Mouse (Mus musculus) testis, adult 2 months (tissue): Measurements from ENCODE around the gene Gm45062. TPM values are rescaled to one million over a fixed set of nuclear protein-coding genes. Genes with fewer than 3 reads are reported as not detected.

ENCODE experiments used
- H3K27ac ChIP-seq: fragments of 200-500 bp; 2 replicates; pipeline ENCODE4 v1.5.1; 2012; ENCODE audit warnings: low read depth, low read length; ENCODE audit not compliant: control insufficient read depth, insufficient read depth
- H3K27me3 ChIP-seq: fragments of 200-500 bp; 2 replicates; pipeline ENCODE4 v1.6.1; 2012; ENCODE audit warnings: mild to moderate bottlenecking, low read length, moderate library complexity; ENCODE audit not compliant: control insufficient read depth, insufficient read depth
- H3K36me3 ChIP-seq: fragments of 200-500 bp; 2 replicates; pipeline ENCODE4 v1.6.1; 2012; ENCODE audit warnings: mild to moderate bottlenecking, low read length; ENCODE audit not compliant: control insufficient read depth, insufficient read depth
- H3K4me1 ChIP-seq: fragments of 200-500 bp; 2 replicates; pipeline ENCODE4 v1.6.1; 2012; ENCODE audit warnings: low read length; ENCODE audit not compliant: control insufficient read depth, insufficient read depth
- H3K4me3 ChIP-seq: fragments of 200-500 bp; 2 replicates; pipeline ENCODE4 v1.5.1; 2012; ENCODE audit warnings: low read depth, mild to moderate bottlenecking, low read length, moderate library complexity, mixed read lengths; ENCODE audit not compliant: control insufficient read depth
- CTCF ChIP-seq: fragments of 200-500 bp; IDR thresholded peaks from 2 replicates; pipeline ENCODE4 v1.5.1; 2012; ENCODE audit warnings: low read depth, mild to moderate bottlenecking, inconsistent platforms, low read length, moderate library complexity; ENCODE audit not compliant: control insufficient read depth, insufficient read depth, insufficient replicate concordance
- POLR2A ChIP-seq: fragments of 200-500 bp; IDR thresholded peaks from 2 replicates; pipeline ENCODE4 v1.6.1; 2012; ENCODE audit warnings: low read depth, mild to moderate bottlenecking, inconsistent platforms, low read length, moderate library complexity; ENCODE audit not compliant: control insufficient read depth
- polyA plus RNA-seq: library from polyadenylated mRNA; depleted of rRNA; stranded (reverse); fragments of >200 nt; gene quantifications from 2 replicates; pipeline ENCODE4 v1.2.3, GENCODE M21; 2012

Gm45062 gene
- polyA plus RNA-seq, 1 experiment: 4.6 TPM

DNA sequence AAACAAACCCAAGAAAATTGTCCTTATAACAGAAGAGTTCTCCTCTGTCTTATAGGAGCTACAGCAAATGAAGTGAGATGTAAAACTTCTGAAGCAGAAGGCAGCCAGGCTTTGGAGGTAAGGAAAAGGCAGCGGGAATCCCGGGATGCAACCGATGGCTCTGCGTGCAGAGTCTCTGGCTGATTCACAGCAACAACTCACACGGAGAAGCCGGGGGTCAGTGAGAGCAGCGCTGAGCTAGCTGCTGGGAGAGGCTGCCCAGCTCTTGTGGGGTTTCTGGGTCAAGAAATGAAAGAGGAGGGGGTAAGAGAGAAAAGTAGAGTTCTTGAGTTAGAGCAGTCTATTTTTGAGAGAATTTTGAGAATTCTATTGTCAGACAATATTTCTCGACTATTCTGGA lies 114.6 kb downstream of the Gm45062 start:
- H3K27me3 ChIP-seq: no peaks in the 10 kb centered on the region
- TF ChIP-seq CTCF (no peak), POLR2A (no peak)
- no peak overlapping the region for H3K4me3 ChIP-seq
- H3K36me3 ChIP-seq: no peaks in the 10 kb centered on the region
- H3K4me1 ChIP-seq: no peaks in the 10 kb centered on the region
- H3K27ac ChIP-seq: no peak overlapping the region

DNA sequence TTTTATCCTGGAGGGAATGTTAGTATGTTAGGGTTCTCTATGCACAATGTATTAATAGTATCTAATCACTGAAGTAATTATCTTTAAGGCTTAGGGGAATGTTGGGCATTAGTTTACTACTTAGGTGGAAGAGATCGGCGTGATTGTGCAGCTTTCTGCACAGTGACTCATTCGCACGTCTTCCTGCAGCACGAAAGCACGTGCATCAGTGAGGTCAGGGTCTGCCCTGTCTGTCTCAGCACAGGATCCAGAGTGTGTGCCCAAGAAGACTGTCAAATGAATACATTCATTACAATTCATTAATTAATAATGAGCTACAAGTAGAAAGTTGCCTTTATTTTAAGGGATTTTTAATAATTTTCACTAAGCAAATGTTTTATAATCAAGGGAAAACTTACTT lies 115.0 kb downstream of the Gm45062 start:
- Histone ChIP-seq H3K4me3 (no peak overlapping the region), H3K27me3 (no peaks in the 10 kb centered on the region), H3K36me3 (no peaks in the 10 kb centered on the region), H3K27ac (no peak overlapping the region), H3K4me1 (no peaks in the 10 kb centered on the region)
- no peak for TF ChIP-seq CTCF
- no peak for TF ChIP-seq POLR2A

DNA sequence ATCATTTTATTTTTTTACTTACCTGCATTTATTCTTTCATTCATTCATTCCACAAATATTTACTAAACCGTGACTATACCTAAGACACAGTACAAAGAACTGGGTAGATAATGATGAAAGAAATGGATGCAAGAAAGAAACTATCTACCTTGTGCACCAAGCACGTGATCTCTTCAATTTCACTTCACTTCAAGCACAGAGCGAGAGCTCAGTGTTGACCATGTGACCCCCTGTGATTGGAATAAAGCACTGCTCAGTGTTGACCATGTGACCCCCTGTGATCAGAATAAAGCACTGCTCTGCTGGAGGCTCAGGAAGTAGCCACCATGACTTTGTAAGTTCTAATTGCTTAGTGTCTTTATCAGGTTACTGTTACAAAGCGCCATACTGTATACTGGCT lies 115.5 kb downstream of the Gm45062 start:
- Histone ChIP-seq H3K4me3 (no peak overlapping the region), H3K36me3 (no peaks in the 10 kb centered on the region), H3K27me3 (no peaks in the 10 kb centered on the region), H3K4me1 (no peaks in the 10 kb centered on the region), H3K27ac (no peak overlapping the region)
- TF ChIP-seq POLR2A (no peak), CTCF (no peak)

DNA sequence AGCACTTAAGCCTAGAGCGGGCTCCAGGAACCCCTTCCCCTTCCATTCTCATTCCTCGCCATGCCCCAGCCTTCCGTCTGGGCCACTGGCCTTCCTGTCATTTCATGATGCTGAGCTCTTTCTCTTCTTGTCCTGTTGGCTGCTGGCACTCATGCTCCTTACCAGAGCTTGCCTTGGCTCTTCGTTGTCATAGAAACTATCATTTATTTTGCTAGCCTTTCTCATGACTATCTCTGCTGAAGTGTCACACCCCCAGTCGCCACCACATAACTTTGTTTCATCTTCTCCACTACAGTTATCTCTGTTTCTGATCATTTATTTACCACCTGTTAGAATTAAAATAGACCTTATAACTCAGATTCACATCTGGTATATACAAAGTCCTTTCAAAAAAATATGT lies 117.1 kb downstream of the Gm45062 start:
- no peak overlapping the region for H3K27ac ChIP-seq
- no peak overlapping the region for H3K4me3 ChIP-seq

DNA sequence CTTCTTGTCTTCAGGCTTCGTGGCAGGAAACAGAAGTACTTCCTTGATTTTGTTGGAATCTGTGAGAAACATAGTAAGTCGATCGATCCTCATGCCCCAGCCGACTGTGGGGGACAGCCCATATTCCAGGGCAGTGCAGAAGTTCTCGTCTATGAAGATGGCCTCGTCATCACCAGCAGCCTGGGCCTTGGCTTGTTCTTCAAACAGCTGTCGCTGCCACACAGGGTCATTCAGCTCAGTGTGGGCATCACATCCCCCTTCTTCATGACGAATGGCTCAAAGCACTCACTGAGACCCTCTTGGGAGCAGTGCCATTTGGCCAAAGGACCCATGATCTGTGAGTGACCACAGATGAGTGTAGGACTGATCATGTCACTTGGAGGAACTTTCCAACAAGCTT lies 118.4 kb downstream of the Gm45062 start:
- Histone ChIP-seq H3K27me3 (no peaks in the 10 kb centered on the region), H3K36me3 (no peaks in the 10 kb centered on the region), H3K4me1 (no peaks in the 10 kb centered on the region), H3K27ac (no peak overlapping the region), H3K4me3 (no peak overlapping the region)
- TF ChIP-seq CTCF: no peak
- no peak for TF ChIP-seq POLR2A

More for the DNA sequence above, 117.1 kb downstream of the Gm45062 start:
- H3K36me3 ChIP-seq: no peaks in the 10 kb centered on the region
- no peaks in the 10 kb centered on the region for H3K4me1 ChIP-seq
- TF ChIP-seq POLR2A (no peak), CTCF (no peak)
- no peaks in the 10 kb centered on the region for H3K27me3 ChIP-seq

DNA sequence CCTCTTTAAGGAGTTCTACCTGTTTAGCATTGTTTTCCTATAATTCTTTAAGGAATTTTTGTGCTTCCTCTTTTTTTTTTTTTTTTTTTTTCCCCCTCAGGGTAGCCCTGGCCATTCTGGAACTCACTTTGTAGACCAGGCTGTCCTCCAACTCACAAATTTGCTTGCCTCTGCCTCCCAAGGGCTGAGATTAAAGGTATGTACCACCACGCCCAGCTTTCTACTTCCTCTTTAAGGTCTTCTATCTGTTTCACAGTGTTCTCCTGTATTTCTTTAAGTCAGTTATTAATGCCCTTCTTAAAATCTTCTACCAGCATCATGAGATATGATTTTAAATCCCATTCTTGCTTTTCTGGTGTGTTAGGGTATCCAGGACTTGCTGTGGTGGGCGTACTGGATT lies 130.1 kb downstream of the Gm45062 start:
- Histone ChIP-seq H3K27ac (no peak overlapping the region), H3K36me3 (no peaks in the 10 kb centered on the region), H3K27me3 (no peaks in the 10 kb centered on the region), H3K4me1 (no peaks in the 10 kb centered on the region), H3K4me3 (no peak overlapping the region)
- TF ChIP-seq POLR2A (no peak), CTCF (no peak)

DNA sequence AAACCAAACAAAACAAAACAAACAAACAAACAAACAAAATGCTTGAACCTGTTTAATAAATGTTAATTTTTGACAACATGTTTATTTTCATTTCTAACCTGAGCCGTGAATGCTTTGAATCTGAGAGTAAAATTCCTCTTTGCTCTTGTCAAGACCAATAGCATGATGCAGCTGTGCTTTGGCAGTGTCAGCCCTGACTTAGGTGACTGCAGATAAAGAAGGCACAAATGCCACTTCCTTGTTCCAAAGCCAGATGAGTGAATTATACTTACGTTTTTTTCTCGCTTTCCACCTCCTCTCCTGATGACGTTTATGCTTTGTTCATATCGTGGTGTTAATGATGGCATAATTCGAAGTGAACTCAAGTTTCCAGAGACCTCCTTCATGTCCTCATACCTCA lies 131.0 kb downstream of the Gm45062 start:
- H3K4me1 ChIP-seq: no peaks in the 10 kb centered on the region
- H3K36me3 ChIP-seq: no peaks in the 10 kb centered on the region
- TF ChIP-seq POLR2A (no peak), CTCF (no peak)
- H3K27me3 ChIP-seq: no peaks in the 10 kb centered on the region
- no peak overlapping the region for H3K4me3 ChIP-seq
- H3K27ac ChIP-seq: no peak overlapping the region

DNA sequence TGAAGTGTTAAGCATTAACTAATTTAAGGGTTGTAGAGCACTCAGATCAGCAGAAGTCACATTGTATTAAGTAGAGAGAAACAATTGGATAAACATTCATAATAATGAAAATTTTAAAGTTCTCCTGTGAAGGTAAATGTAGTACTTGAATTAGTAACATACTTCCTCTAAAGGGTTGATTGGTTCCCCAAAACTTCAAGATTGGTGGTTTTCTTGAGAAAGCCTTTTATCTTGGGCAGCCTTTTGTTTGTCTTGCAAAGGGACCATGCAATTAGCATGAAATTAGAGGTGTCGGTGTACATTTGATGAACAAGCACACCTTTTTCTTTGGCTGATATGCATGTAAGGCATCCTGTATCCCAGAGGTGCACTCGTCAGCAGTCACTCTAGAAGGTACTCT lies 131.7 kb downstream of the Gm45062 start:
- no peaks in the 10 kb centered on the region for H3K27me3 ChIP-seq
- H3K4me3 ChIP-seq: no peak overlapping the region
- H3K27ac ChIP-seq: no peak overlapping the region
- H3K36me3 ChIP-seq: no peaks in the 10 kb centered on the region
- TF ChIP-seq CTCF (no peak), POLR2A (no peak)
- H3K4me1 ChIP-seq: no peaks in the 10 kb centered on the region
